Mouse (Mus musculus) gastrocnemius, postnatal 4 days (tissue): ENCODE results near the gene Dnah14. TPM values are rescaled to one million over a fixed set of nuclear protein-coding genes. Genes with fewer than 3 reads are reported as not detected.

ENCODE experiments used
- DNase-seq, 2 experiments: peaks; one replicate each; pipeline ENCODE4 v3.0.0; 2021 to 2022; ENCODE audit warnings: low spot score in 2 of 2, mixed read lengths in 2 of 2
- total RNA-seq, 2 experiments: library from RNA; stranded (reverse); gene quantifications; 2 replicates each; pipeline ENCODE4 v1.2.3; 2021

Dnah14 gene
- total RNA-seq, 2 experiments from 2014 or later: 1.2 to 1.3 TPM

GRCm38 (mm10) chr1:181589116-181589515 lies 12.8 kb downstream of the Dnah14 start:
- DNase-seq: no peak

GRCm38 (mm10) chr1:181599376-181599775 lies 23.0 kb downstream of the Dnah14 start:
- no peak for DNase-seq

GRCm38 (mm10) chr1:181611118-181611517 lies 34.8 kb downstream of the Dnah14 start:
- DNase-seq: no peak

GRCm38 (mm10) chr1:181615866-181616491 lies 39.6 kb downstream of the Dnah14 start:
- peak; percentile 36 to 62 for DNase-seq

GRCm38 (mm10) chr1:181617332-181617731 lies 41.0 kb downstream of the Dnah14 start:
- DNase-seq: no peak

- no peak for DNase-seq
Observed at GRCm38 (mm10) chr1:181623149-181623680, 46.9 kb downstream of the Dnah14 start.

GRCm38 (mm10) chr1:181624876-181625275 lies 48.5 kb downstream of the Dnah14 start:
- no peak for DNase-seq

- no peak for DNase-seq
Observed at GRCm38 (mm10) chr1:181628276-181628675, 51.9 kb downstream of the Dnah14 start.

GRCm38 (mm10) chr1:181631371-181631770 lies 55.0 kb downstream of the Dnah14 start:
- no peak for DNase-seq

- no peak for DNase-seq
Observed at GRCm38 (mm10) chr1:181637997-181638713, 61.8 kb downstream of the Dnah14 start.

GRCm38 (mm10) chr1:181640383-181640782 lies 64.0 kb downstream of the Dnah14 start:
- no peak for DNase-seq

- no peak for DNase-seq
Observed at GRCm38 (mm10) chr1:181647467-181647866, 71.1 kb downstream of the Dnah14 start.

- DNase-seq: no peak
Observed at GRCm38 (mm10) chr1:181653481-181653880, 77.1 kb downstream of the Dnah14 start.

GRCm38 (mm10) chr1:181656421-181656820 lies 80.1 kb downstream of the Dnah14 start:
- DNase-seq: no peak

- DNase-seq: no peak
Observed at GRCm38 (mm10) chr1:181666801-181667200, 90.4 kb downstream of the Dnah14 start.

- DNase-seq: no peak
Observed at GRCm38 (mm10) chr1:181694729-181695498, 118.6 kb downstream of the Dnah14 start.

- DNase-seq: peak in 1 of 2 experiments; percentile 22
Observed at GRCm38 (mm10) chr1:181728707-181729106, 152.3 kb downstream of the Dnah14 start.

GRCm38 (mm10) chr1:181733517-181733916 lies 157.2 kb downstream of the Dnah14 start:
- DNase-seq: no peak

GRCm38 (mm10) chr1:181740259-181740658 lies 163.9 kb downstream of the Dnah14 start:
- no peak for DNase-seq

GRCm38 (mm10) chr1:181742251-181742885 lies 166.0 kb downstream of the Dnah14 start:
- DNase-seq: no peak

GRCm38 (mm10) chr1:181769392-181769791 lies 193.0 kb downstream of the Dnah14 start:
- DNase-seq: no peak
